Mouse (Mus musculus): ENCODE results near the gene Psmg4. TPM values are rescaled to one million over a fixed set of nuclear protein-coding genes. Genes with fewer than 3 reads are reported as not detected.

The Psmg4 gene
- polyA plus RNA-seq, 1 experiment from 2014 or later, result 50.1 TPM

- DNase-seq (ENCODE audit: low spot score), result no peak
- TF ChIP-seq EP300 (IDR thresholded peaks at IDR 0.05) (no peak), CTCF (IDR thresholded peaks at IDR 0.05) (no peak)
- Histone ChIP-seq H3K27ac (ENCODE audit: low read length) (no peak overlapping the region), H3K36me3 (ENCODE audit: insufficient read depth, low read length) (no peaks in the 10 kb centered on the region), H3K9ac (replicated peaks; ENCODE audit: low read depth) (no peak overlapping the region), H3K4me1 (ENCODE audit: insufficient read depth, low read depth, low read length) (peaks cover 6% of the 10 kb centered on the region; the same call in 1 of the 2 replicates), H3K27me3 (replicated peaks; ENCODE audit: insufficient read depth, low read length) (no peaks in the 10 kb centered on the region), H3K4me3 (ENCODE audit: low read depth, low read length) (no peak overlapping the region), H3K4me2 (replicated peaks; ENCODE audit: low read depth, low read length) (no peak overlapping the region), H3K9me3 (ENCODE audit: low read length) (no peaks in the 10 kb centered on the region)
- 53% methylated on average over 3 of the region's 3 CpGs for WGBS
- no peak for ATAC-seq
Measured at GRCm38 (mm10) chr13:34219728-34220127, 57.0 kb downstream of the Psmg4 start.

- H3K9ac ChIP-seq (replicated peaks; ENCODE audit: low read depth), result no peak overlapping the region
- WGBS, result 23% methylated on average over 7 of the region's 7 CpGs
- no peak overlapping the region for H3K4me3 ChIP-seq (ENCODE audit: low read depth, low read length)
- H3K4me2 ChIP-seq (replicated peaks; ENCODE audit: low read depth, low read length), result no peak overlapping the region
- ATAC-seq, result peak; percentile 53
- no peaks in the 10 kb centered on the region for H3K27me3 ChIP-seq (replicated peaks; ENCODE audit: insufficient read depth, low read length)
- DNase-seq (ENCODE audit: low spot score), result peak; percentile 54
- peaks cover 6% of the 10 kb centered on the region; the same call in 1 of the 2 replicates for H3K4me1 ChIP-seq (ENCODE audit: insufficient read depth, low read depth, low read length)
- no peaks in the 10 kb centered on the region for H3K36me3 ChIP-seq (ENCODE audit: insufficient read depth, low read length)
- H3K27ac ChIP-seq (ENCODE audit: low read length), result no peak overlapping the region
- H3K9me3 ChIP-seq (ENCODE audit: low read length), result no peaks in the 10 kb centered on the region
- TF ChIP-seq EP300 (IDR thresholded peaks at IDR 0.05), result no peak
- no peak for TF ChIP-seq CTCF (IDR thresholded peaks at IDR 0.05)
Measured at GRCm38 (mm10) chr13:34222985-34223384, 60.2 kb downstream of the Psmg4 start.

- Histone ChIP-seq H3K9ac (replicated peaks; ENCODE audit: low read depth) (no peak overlapping the region), H3K36me3 (ENCODE audit: insufficient read depth, low read length) (no peaks in the 10 kb centered on the region), H3K4me3 (ENCODE audit: low read depth, low read length) (no peak overlapping the region), H3K27me3 (replicated peaks; ENCODE audit: insufficient read depth, low read length) (no peaks in the 10 kb centered on the region), H3K27ac (ENCODE audit: low read length) (no peak overlapping the region), H3K4me1 (ENCODE audit: insufficient read depth, low read depth, low read length) (peaks cover 8% of the 10 kb centered on the region; the same call in 1 of the 2 replicates), H3K9me3 (ENCODE audit: low read length) (no peaks in the 10 kb centered on the region), H3K4me2 (replicated peaks; ENCODE audit: low read depth, low read length) (no peak overlapping the region)
- WGBS, result 27% methylated on average over 1 of the region's 1 CpGs
- TF ChIP-seq EP300 (IDR thresholded peaks at IDR 0.05) (no peak), CTCF (IDR thresholded peaks at IDR 0.05) (no peak)
- DNase-seq (ENCODE audit: low spot score) (no peak), ATAC-seq (no peak)
Measured at GRCm38 (mm10) chr13:34226940-34227339, 64.2 kb downstream of the Psmg4 start.

Other genes starting within 250 kb of the Psmg4 start
- gene Nqo2, start 198.3 kb upstream of the Psmg4 start, polyA plus RNA-seq (2015; fragmentation: Nextera tagmentation; extraction: Ambion mirVana), result 18.4 and 21.0 TPM in 2 replicates
- 17.7 and 21.2 TPM in 2 replicates for gene Ripk1, start 160.6 kb upstream of the Psmg4 start, polyA plus RNA-seq (2015; fragmentation: Nextera tagmentation; extraction: Ambion mirVana)
- gene Serpinb6a, start 160.2 kb upstream of the Psmg4 start, polyA plus RNA-seq (2015; fragmentation: Nextera tagmentation; extraction: Ambion mirVana), result 94.5 and 94.8 TPM in 2 replicates
- 55.3 and 70.4 TPM in 2 replicates for gene Bphl, start 125.4 kb upstream of the Psmg4 start, polyA plus RNA-seq (2015; fragmentation: Nextera tagmentation; extraction: Ambion mirVana)
- gene Tubb2a, start 85.0 kb upstream of the Psmg4 start, polyA plus RNA-seq (2015; fragmentation: Nextera tagmentation; extraction: Ambion mirVana), result 152 and 167 TPM in 2 replicates
- gene Tubb2b, start 32.5 kb upstream of the Psmg4 start, polyA plus RNA-seq (2015; fragmentation: Nextera tagmentation; extraction: Ambion mirVana), result 6.0 and 7.5 TPM in 2 replicates
- 8.1 and 9.1 TPM in 2 replicates for gene Slc22a23, start 182.2 kb downstream of the Psmg4 start, polyA plus RNA-seq (2015; fragmentation: Nextera tagmentation; extraction: Ambion mirVana)

Data from lung, postnatal 0 days (tissue).